Mouse (Mus musculus) 3T3-L1 (cell line): ENCODE measurements at regions not wholly inside any gene's neighbourhood (a gene's known extent, or its start where the extent isn't known, plus 50 kb on each side); places are given as distances from the start of the nearest gene placed in this dataset.
A peak's percentile ranks its signal among the peaks of the same experiment; 100 is the strongest.

Source experiments
- DNase-seq: peaks from one replicate; pipeline ENCODE4 v3.0.0-alpha.2; 2015; ENCODE audit warnings: low read depth, low spot score

GRCm38 (mm10) chr15:54677660-54678059 lies 793.0 kb downstream of the Gm7489 start:
- DNase-seq: peak; percentile 31
